Comparison of ENCODE assay signal across 8 mouse cellular contexts in genomic region chr3:69044645-69045399, GRCm38 (mm10). TPM values are rescaled to one million over a fixed set of nuclear protein-coding genes. Genes with fewer than 3 reads are reported as not detected.
A peak's percentile ranks its signal among the peaks of the same experiment; 100 is the strongest.
DNase-seq lines count a peak whose midpoint lies in the region; ATAC-seq lines count a peak whose summit lies in the region.

Gene Trim59 (minus strand): TSS chr3:69044755.

- H3K9me3 ChIP-seq in intestine, embryonic 16.5 days (ENCODE audit: control insufficient read depth, low read length): no peaks in the 10 kb centered on the region
- H3K9me3 ChIP-seq in midbrain, embryonic 10.5 days (replicated peaks): no peaks in the 10 kb centered on the region; the same call in 1 of the 2 replicates

- peak; percentile 96 for ATAC-seq in intestine, embryonic 16.5 days

- no peaks in the 10 kb centered on the region for H3K36me3 ChIP-seq in intestine, embryonic 16.5 days (ENCODE audit: control insufficient read depth, insufficient read depth, low read length)
- peaks cover 34% of the 10 kb centered on the region for H3K36me3 ChIP-seq in midbrain, embryonic 10.5 days

- no peaks in the 10 kb centered on the region for H3K27me3 ChIP-seq in intestine, embryonic 16.5 days (replicated peaks; ENCODE audit: control insufficient read depth, insufficient read depth, low read length)
- no peaks in the 10 kb centered on the region; the same call in 1 of the 2 replicates for H3K27me3 ChIP-seq in midbrain, embryonic 10.5 days (ENCODE audit: low read depth, poor library complexity, severe bottlenecking)

- peak within 1 kb of the TSS; percentile 78 for H3K4me2 ChIP-seq in intestine, embryonic 16.5 days (ENCODE audit: low read depth, low read length)

- intact Hi-C loops in left cerebral cortex, postnatal 36 days (cut with DNase I): loop anchor here (2.0 kb wide), 1 partner anchor 18 kb away; no protein-coding TSS in a partner anchor

- peak within 1 kb of the TSS; percentile 91 for H3K27ac ChIP-seq in intestine, embryonic 16.5 days (ENCODE audit: low read length)
- peak within 1 kb of the TSS; percentile 100 for H3K27ac ChIP-seq in midbrain, embryonic 10.5 days (replicated peaks)

- peaks cover 14% of the 10 kb centered on the region for H3K4me1 ChIP-seq in intestine, embryonic 16.5 days (ENCODE audit: control insufficient read depth, insufficient read depth, low read length)
- peaks cover 48% of the 10 kb centered on the region for H3K4me1 ChIP-seq in midbrain, embryonic 10.5 days

- peak within 1 kb of the TSS; percentile 89 for H3K9ac ChIP-seq in intestine, embryonic 16.5 days (ENCODE audit: low read depth, low read length)

- under 1% methylated on average over 80 of the region's 80 CpGs for WGBS in intestine, embryonic 16.5 days
- WGBS in midbrain, embryonic 10.5 days: under 1% methylated on average over 80 of the region's 80 CpGs

- peak; percentile 95 for DNase-seq in adrenal gland, postnatal 10 days
- peak; percentile 97 for DNase-seq in embryo, embryonic 9.5 days (ENCODE audit: extremely low spot score)
- DNase-seq in gastrocnemius, postnatal 4 days (ENCODE audit: low spot score in 2 of 2): peak; percentile 79 to 88
- DNase-seq in left cerebral cortex, postnatal 36 days (ENCODE audit: low spot score in 2 of 2): peak; percentile 88 to 91
- DNase-seq in midbrain, embryonic 10.5 days (ENCODE audit: low spot score): peak; percentile 96
- peak; percentile 81 to 85 for DNase-seq in right cerebral cortex, postnatal 36 days (ENCODE audit: low spot score in 2 of 2)
- peak; percentile 88 to 89 for DNase-seq in urinary bladder, postnatal 4 days (ENCODE audit: low spot score in 2 of 2)

- H3K4me3 ChIP-seq in intestine, embryonic 16.5 days (ENCODE audit: low read length): peak within 1 kb of the TSS; percentile 90
- H3K4me3 ChIP-seq in midbrain, embryonic 10.5 days: peak within 1 kb of the TSS; percentile 92

RNA-seq across cellular contexts. Expression of gene Trim59, which starts in this region (rescaled TPM):
- 10 to 100 TPM; 16.7 to 19.6 TPM for total RNA-seq in adrenal gland, postnatal 10 days (2021)
- total RNA-seq in gastrocnemius, postnatal 4 days (2021): 10 to 100 TPM; 16.9 to 17.0 TPM
- polyA plus RNA-seq in intestine, embryonic 16.5 days (2015; fragmentation: Nextera tagmentation; extraction: Ambion mirVana): 55.0 and 56.6 TPM in 2 replicates
- total RNA-seq in left cerebral cortex, postnatal 36 days (2021): 10 to 100 TPM; 10.3 to 10.4 TPM
- polyA plus RNA-seq in midbrain, embryonic 10.5 days (2016; fragmentation: Nextera tagmentation; extraction: Ambion mirVana): 185 and 208 TPM in 2 replicates

Comparison
In these comparisons a context has a peak if more than half of its experiments do, and no peak if none do; other contexts are left out.
1. Peak in every context shown above with its lines: DNase-seq, ATAC-seq, H3K4me3 ChIP-seq and H3K27ac ChIP-seq.